Mouse (Mus musculus): ENCODE measurements at regions not wholly inside any gene's neighbourhood (a gene's known extent, or its start where the extent isn't known, plus 50 kb on each side); places are given as distances from the start of the nearest gene placed in this dataset.
A peak's percentile ranks its signal among the peaks of the same experiment; 100 is the strongest.

GRCm38 (mm10) chr11:45495246-45495645, 356.6 kb upstream of the Clint1 start:
- DNase-seq (ENCODE audit: low spot score in 2 of 2), result no peak
- intact Hi-C loops (cut with DNase I), result no loop called here

GRCm38 (mm10) chr11:45508566-45508965, 343.3 kb upstream of the Clint1 start:
- intact Hi-C loops (cut with DNase I), result no loop called here
- DNase-seq (ENCODE audit: low spot score in 2 of 2), result no peak

- intact Hi-C loops (cut with DNase I), result no loop called here
- DNase-seq (ENCODE audit: low spot score in 2 of 2), result no peak
Measured at GRCm38 (mm10) chr11:45509278-45509677, 342.6 kb upstream of the Clint1 start.

- no peak for DNase-seq (ENCODE audit: low spot score in 2 of 2)
- intact Hi-C loops (cut with DNase I), result no loop called here
Measured at GRCm38 (mm10) chr11:45514415-45515271, 337.2 kb upstream of the Clint1 start.

GRCm38 (mm10) chr11:45524720-45525119, 327.1 kb upstream of the Clint1 start:
- intact Hi-C loops (cut with DNase I), result no loop called here
- no peak for DNase-seq (ENCODE audit: low spot score in 2 of 2)

GRCm38 (mm10) chr11:45531044-45531626, 320.7 kb upstream of the Clint1 start:
- DNase-seq (ENCODE audit: low spot score in 2 of 2), result no peak

GRCm38 (mm10) chr11:45533402-45534056, 318.3 kb upstream of the Clint1 start:
- intact Hi-C loops (cut with DNase I), result no loop called here
- no peak for DNase-seq (ENCODE audit: low spot score in 2 of 2)

More at GRCm38 (mm10) chr11:45531044-45531626, 320.7 kb upstream of the Clint1 start:
- intact Hi-C loops (cut with DNase I), result no loop called here

- intact Hi-C loops (cut with DNase I), result loop anchor here (5.0 kb wide), 1 partner anchor 523 kb away; no protein-coding TSS in a partner anchor
- no peak for DNase-seq (ENCODE audit: low spot score in 2 of 2)
Measured at GRCm38 (mm10) chr11:45535501-45536025, 316.3 kb upstream of the Clint1 start.

GRCm38 (mm10) chr11:45538011-45538410, 313.8 kb upstream of the Clint1 start:
- intact Hi-C loops (cut with DNase I), result loop anchor here (2.0 to 5.0 kb wide), 2 partner anchors 526 to 927 kb away; no protein-coding TSS in a partner anchor
- DNase-seq (ENCODE audit: low spot score in 2 of 2), result no peak

- intact Hi-C loops (cut with DNase I), result loop anchor here (2.0 to 5.0 kb wide), 2 partner anchors 527 to 929 kb away; no protein-coding TSS in a partner anchor
- peak; percentile 55 to 70 for DNase-seq (ENCODE audit: low spot score in 2 of 2)
Measured at GRCm38 (mm10) chr11:45539459-45539858, 312.4 kb upstream of the Clint1 start.

- DNase-seq (ENCODE audit: low spot score in 2 of 2), result no peak
- intact Hi-C loops (cut with DNase I), result no loop called here
Measured at GRCm38 (mm10) chr11:45544531-45544930, 307.3 kb upstream of the Clint1 start.

- intact Hi-C loops (cut with DNase I), result no loop called here
- no peak for DNase-seq (ENCODE audit: low spot score in 2 of 2)
Measured at GRCm38 (mm10) chr11:45545896-45546626, 305.8 kb upstream of the Clint1 start.

- no peak for DNase-seq (ENCODE audit: low spot score in 2 of 2)
- intact Hi-C loops (cut with DNase I), result no loop called here
Measured at GRCm38 (mm10) chr11:45546861-45547260, 305.0 kb upstream of the Clint1 start.

GRCm38 (mm10) chr11:45550376-45550775, 301.5 kb upstream of the Clint1 start:
- intact Hi-C loops (cut with DNase I), result no loop called here
- DNase-seq (ENCODE audit: low spot score in 2 of 2), result no peak

- no peak for DNase-seq (ENCODE audit: low spot score in 2 of 2)
Measured at GRCm38 (mm10) chr11:45577469-45578154, 274.2 kb upstream of the Clint1 start.

GRCm38 (mm10) chr11:45592335-45592734, 259.5 kb upstream of the Clint1 start:
- no peak for DNase-seq (ENCODE audit: low spot score in 2 of 2)
- intact Hi-C loops (cut with DNase I), result no loop called here

More at GRCm38 (mm10) chr11:45577469-45578154, 274.2 kb upstream of the Clint1 start:
- intact Hi-C loops (cut with DNase I), result no loop called here

- intact Hi-C loops (cut with DNase I), result no loop called here
- no peak for DNase-seq (ENCODE audit: low spot score in 2 of 2)
Measured at GRCm38 (mm10) chr11:45592890-45593642, 258.8 kb upstream of the Clint1 start.

- peak in 1 of 2 experiments; percentile 4 for DNase-seq (ENCODE audit: low spot score in 2 of 2)
Measured at GRCm38 (mm10) chr11:45595372-45595771, 256.5 kb upstream of the Clint1 start.

More at GRCm38 (mm10) chr11:45595372-45595771, 256.5 kb upstream of the Clint1 start:
- intact Hi-C loops (cut with DNase I), result no loop called here

Data from left cerebral cortex, postnatal 36 days (tissue).